Mouse (Mus musculus) gastrocnemius, adult 18-20 months (tissue): Measurements from ENCODE around the gene Cdan1. TPM values are rescaled to one million over a fixed set of nuclear protein-coding genes. Genes with fewer than 3 reads are reported as not detected.

Experiments
- total RNA-seq, 2 experiments: library from RNA; stranded (reverse); gene quantifications; 2 replicates each; pipeline ENCODE4 v1.2.3; 2021

The Cdan1 gene
- total RNA-seq, 2 experiments from 2014 or later: 4.0 to 5.2 TPM

Other genes starting within 250 kb of the Cdan1 start
- 1 to 10 TPM; 6.6 to 6.7 TPM for gene Haus2, start 240.7 kb downstream of the Cdan1 start, total RNA-seq
- 10 to 100 TPM; 12.6 to 12.9 TPM for gene Lrrc57, start 240.6 kb downstream of the Cdan1 start, total RNA-seq
- gene Stard9, start 221.0 kb downstream of the Cdan1 start, total RNA-seq: 1 to 10 TPM; 1.8 to 2.3 TPM
- 10 to 100 TPM in 1 of 2 experiments, 1 to 10 TPM in 1; 9.3 to 10.1 TPM for gene Ttbk2, start 476 bp upstream of the Cdan1 start, total RNA-seq
- 10 to 100 TPM; 25.7 to 26.3 TPM for gene Ubr1, start 120.6 kb upstream of the Cdan1 start, total RNA-seq
- gene Tmem62, start 126.9 kb upstream of the Cdan1 start, total RNA-seq: 1 to 10 TPM; 3.0 to 4.2 TPM
- 10 to 100 TPM; 32.8 to 37.9 TPM for gene Ccndbp1, start 158.3 kb upstream of the Cdan1 start, total RNA-seq
- not detected for gene Epb42, start 186.9 kb upstream of the Cdan1 start, total RNA-seq
- under 1 TPM; 0.14 to 0.33 TPM for gene Tgm5, start 235.7 kb upstream of the Cdan1 start, total RNA-seq